Mouse (Mus musculus) lung, embryonic 15.5 days (tissue): ENCODE data around the gene Rsrc1. TPM values are rescaled to one million over a fixed set of nuclear protein-coding genes. Genes with fewer than 3 reads are reported as not detected.
"Not testable (repeated sequence)": the region's sequence is repeated elsewhere in the genome, so short reads cannot be mapped to it uniquely, and the experiment has no call there.

Source experiments
- ATAC-seq: fragments of 200-750 bp; cut with Nextera tagmentation; 2 replicates; pipeline ENCODE4 v1.8.0; 2017; ENCODE audit warnings: moderate number of reproducible peaks, borderline replicate concordance; ENCODE audit not compliant: low FRiP score, low TSS enrichment; ENCODE audit errors: extremely low read depth
- H3K27ac ChIP-seq: fragments of 300-500 bp; sonication (generic); 2 replicates; pipeline ENCODE4 v1.5.1; 2015; ENCODE audit warnings: moderate library complexity, mild to moderate bottlenecking, inconsistent platforms
- H3K27me3 ChIP-seq: fragments of 300-500 bp; sonication (generic); 2 replicates; pipeline ENCODE4 v1.6.1; 2015; ENCODE audit warnings: inconsistent platforms
- H3K36me3 ChIP-seq: fragments of 300-500 bp; sonication (generic); 2 replicates; pipeline ENCODE4 v1.6.1; 2015; ENCODE audit warnings: inconsistent platforms
- H3K4me1 ChIP-seq: fragments of 300-500 bp; sonication (generic); 2 replicates; pipeline ENCODE4 v1.6.1; 2015; ENCODE audit warnings: inconsistent platforms
- H3K4me2 ChIP-seq: fragments of 300-500 bp; sonication (generic); 2 replicates; pipeline ENCODE4 v1.6.1; 2015; ENCODE audit warnings: inconsistent platforms, mild to moderate bottlenecking, moderate library complexity
- H3K4me3 ChIP-seq: fragments of 300-500 bp; sonication (generic); 2 replicates; pipeline ENCODE4 v1.5.1; 2015; ENCODE audit warnings: mild to moderate bottlenecking, inconsistent platforms
- H3K9ac ChIP-seq: fragments of 300-500 bp; sonication (generic); 2 replicates; pipeline ENCODE4 v1.6.1; 2015; ENCODE audit warnings: inconsistent platforms
- H3K9me3 ChIP-seq: fragments of 300-500 bp; sonication (generic); 2 replicates; pipeline ENCODE4 v1.6.1; 2016; ENCODE audit warnings: inconsistent platforms
- WGBS: fragments of 180-500 bp; shearing (Covaris S2); methylation state at CpG from one replicate; pipeline ENCODE4 v1.1.7; 2015; 5-methylcytosine and 5-hydroxymethylcytosine counted together
- polyA plus RNA-seq: library from polyadenylated mRNA; unstranded; fragments of >200 nt; fragmentation: Nextera tagmentation; extraction: Ambion mirVana; gene quantifications from 2 replicates; pipeline ENCODE4 v1.2.1, GENCODE M21; 2015

Gene Rsrc1
- polyA plus RNA-seq, 1 experiment from 2014 or later, result 29.5 TPM

GRCm38 (mm10) chr3:67146280-67146679 lies 165.1 kb downstream of the Rsrc1 start:
- ATAC-seq, result no peak
- Histone ChIP-seq H3K9ac (no peak overlapping the region), H3K9me3 (no peaks in the 10 kb centered on the region), H3K4me3 (no peak overlapping the region), H3K27ac (no peak overlapping the region), H3K4me2 (no peak overlapping the region), H3K27me3 (no peaks in the 10 kb centered on the region), H3K4me1 (no peaks in the 10 kb centered on the region), H3K36me3 (no peaks in the 10 kb centered on the region)
- WGBS, result 98% methylated on average over 1 of the region's 1 CpGs

GRCm38 (mm10) chr3:67147246-67147645 lies 166.1 kb downstream of the Rsrc1 start:
- H3K27ac ChIP-seq, result no peak overlapping the region
- H3K9ac ChIP-seq, result no peak overlapping the region
- no peak for ATAC-seq
- H3K4me3 ChIP-seq, result no peak overlapping the region
- no peaks in the 10 kb centered on the region for H3K9me3 ChIP-seq
- H3K4me2 ChIP-seq, result no peak overlapping the region
- no peaks in the 10 kb centered on the region for H3K4me1 ChIP-seq
- H3K36me3 ChIP-seq, result no peaks in the 10 kb centered on the region
- H3K27me3 ChIP-seq, result no peaks in the 10 kb centered on the region
- WGBS, result 82% methylated on average over 3 of the region's 3 CpGs

- Histone ChIP-seq H3K27me3 (no peaks in the 10 kb centered on the region), H3K9me3 (no peaks in the 10 kb centered on the region), H3K4me3 (no peak overlapping the region), H3K9ac (no peak overlapping the region), H3K27ac (no peak overlapping the region), H3K4me2 (no peak overlapping the region), H3K36me3 (no peaks in the 10 kb centered on the region), H3K4me1 (no peaks in the 10 kb centered on the region)
- no peak for ATAC-seq
- WGBS, result 34% methylated on average over 3 of the region's 3 CpGs
These were observed 216.0 kb downstream of the Rsrc1 start for GRCm38 (mm10) chr3:67197179-67197578.

GRCm38 (mm10) chr3:67213047-67213457 lies 231.9 kb downstream of the Rsrc1 start:
- H3K9ac ChIP-seq, result no peak overlapping the region
- WGBS, result 48% methylated on average over 1 of the region's 1 CpGs
- H3K4me1 ChIP-seq, result no peaks in the 10 kb centered on the region
- ATAC-seq, result no peak
- H3K4me2 ChIP-seq, result no peak overlapping the region
- H3K27ac ChIP-seq, result no peak overlapping the region
- no peaks in the 10 kb centered on the region for H3K9me3 ChIP-seq
- no peaks in the 10 kb centered on the region for H3K36me3 ChIP-seq
- H3K4me3 ChIP-seq, result no peak overlapping the region
- no peaks in the 10 kb centered on the region for H3K27me3 ChIP-seq

- Histone ChIP-seq H3K4me1 (no peaks in the 10 kb centered on the region), H3K9ac (no peak overlapping the region), H3K27ac (no peak overlapping the region), H3K9me3 (no peaks in the 10 kb centered on the region), H3K27me3 (no peaks in the 10 kb centered on the region), H3K4me2 (no peak overlapping the region), H3K4me3 (no peak overlapping the region), H3K36me3 (no peaks in the 10 kb centered on the region)
- ATAC-seq, result no peak
- WGBS, result 71% methylated on average over 3 of the region's 3 CpGs
These were observed 251.5 kb downstream of the Rsrc1 start for GRCm38 (mm10) chr3:67232617-67233241.

DNA sequence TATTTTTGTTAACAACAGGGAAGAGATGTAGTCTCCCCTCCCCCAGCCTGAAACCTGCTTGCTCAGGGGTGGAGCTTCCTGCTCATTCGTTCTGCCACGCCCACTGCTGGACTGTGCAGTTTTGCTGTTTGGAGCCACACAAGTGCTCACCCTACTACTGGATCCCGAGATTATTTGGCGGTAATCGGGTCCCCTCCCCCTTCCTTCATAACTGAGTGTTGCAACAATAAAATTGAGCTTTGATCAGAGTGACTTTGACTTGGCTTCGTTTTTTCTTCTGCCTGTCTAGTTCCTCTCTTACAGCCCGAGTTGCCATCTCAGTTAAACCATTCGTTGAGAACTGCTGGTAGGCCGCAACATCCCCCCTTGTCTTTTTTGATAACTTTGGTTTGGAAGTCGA lies 261.3 kb downstream of the Rsrc1 start:
- not testable (repeated sequence) for H3K36me3 ChIP-seq, ATAC-seq, H3K4me3 ChIP-seq, H3K27ac ChIP-seq, H3K4me2 ChIP-seq, H3K9me3 ChIP-seq, H3K4me1 ChIP-seq, H3K9ac ChIP-seq, H3K27me3 ChIP-seq
- 82% methylated on average over 10 of the region's 10 CpGs for WGBS

- Histone ChIP-seq H3K4me2 (no peak overlapping the region), H3K27me3 (no peaks in the 10 kb centered on the region), H3K36me3 (no peaks in the 10 kb centered on the region), H3K4me1 (no peaks in the 10 kb centered on the region), H3K4me3 (no peak overlapping the region), H3K27ac (no peak overlapping the region), H3K9ac (no peak overlapping the region), H3K9me3 (no peaks in the 10 kb centered on the region)
- 61% methylated on average over 3 of the region's 3 CpGs for WGBS
- no peak for ATAC-seq
These were observed 286.3 kb downstream of the Rsrc1 start for GRCm38 (mm10) chr3:67267448-67267847.

DNA sequence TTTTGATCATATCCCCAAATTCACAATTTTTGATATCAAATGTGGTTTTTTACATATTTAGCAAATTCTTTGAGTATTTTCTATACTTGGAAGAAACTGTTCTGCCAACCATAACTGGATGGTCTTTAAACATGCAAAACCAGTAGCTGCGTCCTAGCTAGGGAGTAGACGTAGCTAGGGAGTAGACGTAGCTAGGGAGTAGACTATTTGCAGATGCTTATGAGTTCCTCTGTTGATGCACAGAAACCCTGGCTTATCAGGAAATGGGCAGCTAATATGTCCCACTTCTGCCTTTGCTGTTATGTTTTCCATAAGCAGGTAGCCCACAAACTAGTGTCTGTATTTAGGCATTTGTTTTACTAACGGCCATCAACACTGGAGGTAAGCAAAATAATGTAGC lies 298.6 kb downstream of the Rsrc1 start:
- no peak overlapping the region for H3K9ac ChIP-seq
- H3K4me1 ChIP-seq, result no peaks in the 10 kb centered on the region
- H3K9me3 ChIP-seq, result no peaks in the 10 kb centered on the region
- no peak for ATAC-seq
- no peaks in the 10 kb centered on the region for H3K27me3 ChIP-seq
- no peak overlapping the region for H3K4me3 ChIP-seq
- WGBS, result 62% methylated on average over 4 of the region's 4 CpGs
- H3K4me2 ChIP-seq, result no peak overlapping the region
- H3K27ac ChIP-seq, result no peak overlapping the region
- no peaks in the 10 kb centered on the region for H3K36me3 ChIP-seq

DNA sequence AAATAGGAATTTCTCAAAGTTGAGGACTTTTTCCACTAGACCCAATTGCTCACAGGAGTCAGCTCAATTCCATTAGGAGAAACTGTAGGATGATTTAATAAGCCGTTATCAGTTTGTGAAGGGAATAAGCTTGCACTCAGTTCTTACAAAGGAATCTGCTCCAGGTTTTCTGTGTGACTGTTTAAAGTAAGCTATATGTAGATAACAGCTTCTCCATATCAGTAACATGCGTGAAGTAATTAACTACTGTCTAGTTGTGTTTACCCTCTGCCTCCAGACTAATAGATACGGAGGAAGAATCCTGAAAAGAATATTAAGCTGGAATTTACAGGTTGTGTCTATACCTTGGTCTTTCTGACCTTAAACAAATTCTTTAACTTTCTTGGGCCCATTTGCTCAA lies 299.1 kb downstream of the Rsrc1 start:
- no peak for ATAC-seq

GRCm38 (mm10) chr3:67284039-67284438 lies 302.8 kb downstream of the Rsrc1 start:
- Histone ChIP-seq H3K27ac (no peak overlapping the region), H3K9ac (no peak overlapping the region), H3K9me3 (no peaks in the 10 kb centered on the region), H3K27me3 (no peaks in the 10 kb centered on the region), H3K36me3 (no peaks in the 10 kb centered on the region), H3K4me2 (no peak overlapping the region), H3K4me3 (no peak overlapping the region), H3K4me1 (no peaks in the 10 kb centered on the region)
- no peak for ATAC-seq
- WGBS, result 82% methylated on average over 1 of the region's 1 CpGs

More for the DNA sequence above, 299.1 kb downstream of the Rsrc1 start:
- H3K4me2 ChIP-seq, result no peak overlapping the region
- no peak overlapping the region for H3K4me3 ChIP-seq
- H3K36me3 ChIP-seq, result no peaks in the 10 kb centered on the region
- no peak overlapping the region for H3K9ac ChIP-seq
- H3K27me3 ChIP-seq, result no peaks in the 10 kb centered on the region
- WGBS, result 38% methylated on average over 3 of the region's 3 CpGs
- no peaks in the 10 kb centered on the region for H3K4me1 ChIP-seq
- no peaks in the 10 kb centered on the region for H3K9me3 ChIP-seq
- no peak overlapping the region for H3K27ac ChIP-seq

DNA sequence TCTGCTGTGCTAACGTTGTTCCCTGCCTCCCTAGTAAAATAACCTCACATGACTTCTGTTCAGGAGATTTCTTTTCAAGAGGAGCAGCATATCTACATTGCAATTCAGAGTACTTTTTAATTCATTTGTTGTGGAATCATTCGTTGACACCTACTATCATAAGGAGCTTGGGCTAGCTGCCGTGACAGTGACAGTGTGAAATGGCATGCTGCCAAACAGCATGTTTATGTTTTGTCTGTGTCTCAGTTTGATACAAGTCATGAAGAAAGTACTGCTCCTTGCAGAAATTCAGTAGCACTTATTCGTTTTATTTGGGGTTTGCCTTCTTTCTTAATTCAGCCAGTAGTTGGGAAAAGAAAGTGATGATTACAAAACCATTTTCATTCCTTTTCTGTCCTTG lies 303.7 kb downstream of the Rsrc1 start:
- Histone ChIP-seq H3K4me3 (no peak overlapping the region), H3K4me2 (no peak overlapping the region), H3K4me1 (no peaks in the 10 kb centered on the region), H3K27me3 (no peaks in the 10 kb centered on the region), H3K9me3 (no peaks in the 10 kb centered on the region), H3K9ac (no peak overlapping the region), H3K27ac (no peak overlapping the region), H3K36me3 (no peaks in the 10 kb centered on the region)
- peak; percentile 52; the same call in 1 of the 2 replicates for ATAC-seq
- 34% methylated on average over 4 of the region's 4 CpGs for WGBS

- H3K9ac ChIP-seq, result no peak overlapping the region
- H3K27ac ChIP-seq, result no peak overlapping the region
- no peaks in the 10 kb centered on the region for H3K36me3 ChIP-seq
- no peak overlapping the region for H3K4me2 ChIP-seq
- H3K4me1 ChIP-seq, result no peaks in the 10 kb centered on the region
- 89% methylated on average over 7 of the region's 7 CpGs for WGBS
- H3K9me3 ChIP-seq, result no peaks in the 10 kb centered on the region
- ATAC-seq, result no peak
- H3K4me3 ChIP-seq, result no peak overlapping the region
- H3K27me3 ChIP-seq, result no peaks in the 10 kb centered on the region
These were observed 307.5 kb downstream of the Rsrc1 start for GRCm38 (mm10) chr3:67288664-67289063.

- WGBS, result 72% methylated on average over 6 of the region's 6 CpGs
- Histone ChIP-seq H3K36me3 (no peaks in the 10 kb centered on the region), H3K27me3 (no peaks in the 10 kb centered on the region), H3K4me2 (no peak overlapping the region), H3K9me3 (no peaks in the 10 kb centered on the region), H3K27ac (no peak overlapping the region), H3K4me1 (no peaks in the 10 kb centered on the region), H3K4me3 (no peak overlapping the region), H3K9ac (no peak overlapping the region)
- no peak for ATAC-seq
These were observed 308.3 kb downstream of the Rsrc1 start for GRCm38 (mm10) chr3:67289482-67289881.
